Mouse (Mus musculus): Measurements from ENCODE around the gene Cpsf3. TPM values are rescaled to one million over a fixed set of nuclear protein-coding genes. Genes with fewer than 3 reads are reported as not detected.

Gene Cpsf3
- polyA plus RNA-seq, 1 experiment from 2014 or later = 106 TPM

DNA sequence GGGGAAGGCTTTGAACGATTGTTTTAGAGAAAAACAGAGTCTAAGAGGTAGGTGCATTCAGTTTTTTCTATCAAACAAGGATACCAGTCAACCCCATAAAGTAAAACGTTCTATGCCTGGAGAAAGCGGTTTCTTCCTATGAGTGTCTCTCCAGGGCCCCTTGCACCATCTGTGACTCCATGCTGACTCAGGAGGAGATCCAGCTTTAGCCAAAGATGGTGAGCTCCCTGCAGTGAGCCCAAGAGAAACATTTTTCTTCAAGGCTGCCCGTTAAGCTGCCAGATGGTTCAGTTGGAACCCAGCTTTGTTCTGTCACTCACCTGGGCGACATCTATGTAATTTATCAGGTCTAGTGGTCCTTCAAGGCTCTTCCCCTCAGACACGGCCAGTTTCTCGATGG is 10.7 kb upstream of the Cpsf3 start:
- Histone ChIP-seq H3K27ac (ENCODE audit: low read depth) (no peak overlapping the region), H3K36me3 (ENCODE audit: insufficient read depth) (peaks cover 52% of the 10 kb centered on the region), H3K4me3 (ENCODE audit: low read depth, low read length) (no peak overlapping the region), H3K27me3 (ENCODE audit: insufficient read depth, low read length) (no peaks in the 10 kb centered on the region), H3K4me2 (no peak overlapping the region), H3K9ac (no peak overlapping the region), H3K4me1 (ENCODE audit: insufficient read depth) (no peaks in the 10 kb centered on the region), H3K9me3 (ENCODE audit: low read depth, low read length) (no peaks in the 10 kb centered on the region)
- ATAC-seq (ENCODE audit: insufficient read depth) (no peak), DNase-seq (no peak)
- TF ChIP-seq CTCF (IDR thresholded peaks at IDR 0.05; ENCODE audit: low read depth) = no peak
- WGBS = 65% methylated on average over 7 of the region's 7 CpGs

DNA sequence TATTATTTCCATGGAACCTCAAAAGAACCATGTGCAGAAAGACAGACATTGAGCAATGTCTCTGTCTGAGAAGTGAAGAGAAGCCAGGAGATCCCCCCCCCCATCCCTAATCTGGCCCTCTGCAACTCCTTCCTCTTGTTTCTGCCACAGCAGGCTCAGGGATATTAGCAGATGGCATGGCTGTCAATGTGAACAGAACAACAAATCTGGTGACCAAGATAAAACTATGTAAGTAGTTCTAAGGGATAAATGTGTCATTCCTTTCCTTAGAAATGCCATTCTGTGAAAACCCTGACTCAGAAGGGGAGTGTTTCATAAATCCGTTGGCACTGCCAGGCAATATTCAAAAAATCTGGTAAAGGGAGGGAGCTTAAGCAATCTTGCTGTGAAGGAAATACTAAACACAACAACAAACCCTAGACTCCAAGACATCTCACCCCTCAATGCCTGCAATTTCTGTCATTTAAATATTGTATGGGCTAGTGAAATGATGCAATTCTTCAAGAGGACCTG is 7.8 kb upstream of the Cpsf3 start:
- Histone ChIP-seq H3K36me3 (ENCODE audit: insufficient read depth) (peaks cover 27% of the 10 kb centered on the region), H3K27ac (ENCODE audit: low read depth) (no peak overlapping the region), H3K9ac (no peak overlapping the region), H3K4me3 (ENCODE audit: low read depth, low read length) (no peak overlapping the region), H3K4me1 (ENCODE audit: insufficient read depth) (no peaks in the 10 kb centered on the region), H3K27me3 (ENCODE audit: insufficient read depth, low read length) (no peaks in the 10 kb centered on the region), H3K4me2 (no peak overlapping the region), H3K9me3 (ENCODE audit: low read depth, low read length) (no peaks in the 10 kb centered on the region)
- no peak for ATAC-seq (ENCODE audit: insufficient read depth)
- TF ChIP-seq CTCF (IDR thresholded peaks at IDR 0.05; ENCODE audit: low read depth) = no peak
- no peak for DNase-seq
- WGBS = 79% methylated on average over 1 of the region's 1 CpGs

DNA sequence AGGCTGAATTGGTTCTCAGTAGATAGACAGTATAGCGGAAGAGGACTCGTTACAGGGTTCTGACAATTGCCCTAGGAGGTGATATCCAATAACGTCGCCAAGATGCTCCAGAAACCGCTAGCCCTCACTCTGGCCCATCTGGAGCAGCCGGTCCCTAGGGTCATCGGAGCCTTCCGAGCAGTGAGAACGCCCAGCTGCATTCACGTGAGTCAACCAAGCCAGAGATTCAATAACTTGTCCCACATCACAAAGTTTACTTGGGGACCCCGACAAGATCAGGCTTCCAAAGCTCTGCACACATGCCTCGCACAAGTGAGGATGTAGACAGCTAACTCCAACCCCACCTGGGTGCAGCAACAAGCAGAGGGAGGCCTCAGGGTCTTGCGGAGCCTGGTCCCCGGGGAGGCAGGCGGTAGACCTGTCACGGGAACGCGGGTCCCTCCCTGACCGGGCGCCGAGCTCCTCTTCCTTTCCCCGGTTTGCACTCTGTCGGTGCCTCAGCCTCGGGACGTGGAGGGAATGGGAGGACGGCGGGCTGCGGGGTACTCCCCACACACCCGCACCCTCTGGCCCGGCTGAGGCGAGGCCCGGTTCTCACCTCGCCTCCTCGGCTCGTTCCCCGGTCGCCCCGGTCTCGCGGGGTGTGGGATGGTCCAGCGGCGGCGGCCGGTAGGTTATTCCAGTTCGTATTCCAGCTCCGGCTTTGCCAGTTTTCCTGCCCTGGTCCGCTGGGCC is 484 bp downstream of the Cpsf3 start:
- no peak for TF ChIP-seq CTCF (IDR thresholded peaks at IDR 0.05; ENCODE audit: low read depth)
- Histone ChIP-seq H3K9ac (peak overlapping the region; percentile 92), H3K9me3 (ENCODE audit: low read depth, low read length) (no peaks in the 10 kb centered on the region), H3K27ac (ENCODE audit: low read depth) (peak overlapping the region; percentile 89), H3K27me3 (ENCODE audit: insufficient read depth, low read length) (no peaks in the 10 kb centered on the region), H3K4me1 (ENCODE audit: insufficient read depth) (no peaks in the 10 kb centered on the region), H3K36me3 (ENCODE audit: insufficient read depth) (peaks cover 11% of the 10 kb centered on the region; the same call in 1 of the 2 replicates), H3K4me3 (ENCODE audit: low read depth, low read length) (peak overlapping the region; percentile 82), H3K4me2 (peak overlapping the region; percentile 67)
- whole genome bisulfite sequencing = under 1% methylated on average over 47 of the region's 47 CpGs
- ATAC-seq (ENCODE audit: insufficient read depth) (peak; percentile 86), DNase-seq (no peak)

DNA sequence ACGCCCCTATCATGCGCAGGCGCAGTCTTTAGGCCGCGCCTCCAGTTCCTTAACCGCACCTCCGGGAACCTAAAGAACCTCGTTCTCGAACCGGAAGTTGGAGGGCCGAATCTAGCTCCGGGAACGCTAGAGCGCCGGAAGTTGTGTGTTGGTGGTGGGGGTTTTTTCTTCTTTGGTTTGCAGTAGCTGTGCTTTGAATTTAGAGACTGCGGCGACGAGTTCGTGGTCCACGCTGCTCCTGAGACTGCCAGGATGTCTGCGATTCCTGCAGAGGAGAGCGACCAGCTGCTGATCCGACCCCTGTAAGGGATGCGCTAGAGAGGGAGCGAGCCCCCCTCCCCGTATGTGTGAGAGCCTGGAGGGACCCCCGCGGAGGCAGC is 1.0 kb downstream of the Cpsf3 start, which contains the start of gene Itgb1bp1:
Itgb1bp1 (minus strand) TSS at position 42 of the 380 bp plus-strand sequence.
- H3K27ac ChIP-seq (ENCODE audit: low read depth) = peak within 1 kb of the TSS; percentile 89
- peak within 1 kb of the TSS; percentile 81 for H3K4me2 ChIP-seq
- ATAC-seq (ENCODE audit: insufficient read depth) (peak; percentile 95), DNase-seq (peak; percentile 100)
- TF ChIP-seq CTCF (IDR thresholded peaks at IDR 0.05; ENCODE audit: low read depth) = 0 out of 2 replicates have a peak, but pooled peaks have one; percentile 11
- H3K9ac ChIP-seq = peak within 1 kb of the TSS; percentile 92
- H3K4me3 ChIP-seq (ENCODE audit: low read depth, low read length) = peak within 1 kb of the TSS; percentile 82
- H3K9me3 ChIP-seq (ENCODE audit: low read depth, low read length) = no peaks in the 10 kb centered on the region
- under 1% methylated on average over 28 of the region's 28 CpGs for WGBS
- no peaks in the 10 kb centered on the region for H3K27me3 ChIP-seq (ENCODE audit: insufficient read depth, low read length)
- H3K4me1 ChIP-seq (ENCODE audit: insufficient read depth) = no peaks in the 10 kb centered on the region
- H3K36me3 ChIP-seq (ENCODE audit: insufficient read depth) = peaks cover 15% of the 10 kb centered on the region; the same call in 1 of the 2 replicates

DNA sequence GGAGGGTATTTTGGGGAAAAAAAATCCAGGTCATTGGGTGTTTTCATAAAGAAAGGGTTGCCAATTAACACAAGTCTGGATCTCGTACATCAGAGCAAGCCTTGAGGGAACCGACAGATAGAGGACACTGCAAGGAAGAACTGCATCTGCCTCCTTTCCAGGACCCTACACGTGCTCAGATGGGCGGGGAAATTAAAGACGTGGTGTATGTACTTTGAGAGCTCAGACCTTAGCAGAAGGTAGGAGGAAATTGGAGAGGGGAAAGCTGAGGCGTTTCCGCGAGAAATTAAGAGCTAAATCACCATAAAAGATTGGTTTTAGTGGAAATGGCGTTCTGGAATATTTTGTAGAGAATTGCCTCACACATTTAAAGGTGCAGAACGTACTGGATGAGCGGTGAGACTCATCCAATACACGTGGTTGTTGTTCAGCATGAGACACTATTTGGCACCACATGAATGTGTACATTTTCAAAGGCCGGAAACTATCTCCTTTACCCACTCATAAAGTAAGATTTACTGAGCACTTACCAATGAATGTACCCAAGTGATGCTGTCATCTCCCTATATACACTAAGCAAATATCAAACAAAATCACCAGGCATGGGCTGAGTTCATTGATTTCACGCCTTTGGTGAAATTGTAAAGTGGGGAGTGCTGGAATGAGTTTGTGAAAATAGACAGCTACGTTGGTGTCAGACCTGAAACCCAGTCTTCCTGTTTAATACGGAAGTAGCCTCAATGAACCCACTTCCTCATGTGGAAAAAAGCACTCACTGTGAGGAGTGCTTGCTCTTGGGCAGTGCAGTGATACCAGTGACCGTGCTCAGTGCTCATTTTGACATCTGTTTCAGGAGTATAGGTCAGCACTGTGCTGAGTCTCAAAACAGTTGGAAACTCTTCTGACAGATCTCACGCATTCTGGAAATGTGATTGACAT is 1.8 kb downstream of the Cpsf3 start:
- Histone ChIP-seq H3K9ac (peak overlapping the region; percentile 92), H3K4me3 (ENCODE audit: low read depth, low read length) (peak overlapping the region; percentile 82), H3K4me2 (peak overlapping the region; percentile 81), H3K36me3 (ENCODE audit: insufficient read depth) (peaks cover 23% of the 10 kb centered on the region; the same call in 1 of the 2 replicates), H3K9me3 (ENCODE audit: low read depth, low read length) (no peaks in the 10 kb centered on the region), H3K4me1 (ENCODE audit: insufficient read depth) (no peaks in the 10 kb centered on the region), H3K27me3 (ENCODE audit: insufficient read depth, low read length) (no peaks in the 10 kb centered on the region), H3K27ac (ENCODE audit: low read depth) (peak overlapping the region; percentile 89)
- 27% methylated on average over 18 of the region's 18 CpGs for WGBS
- DNase-seq (peak; percentile 36), ATAC-seq (ENCODE audit: insufficient read depth) (0 out of 2 replicates have a peak, but pooled peaks have one; percentile 39)
- no peak for TF ChIP-seq CTCF (IDR thresholded peaks at IDR 0.05; ENCODE audit: low read depth)

DNA sequence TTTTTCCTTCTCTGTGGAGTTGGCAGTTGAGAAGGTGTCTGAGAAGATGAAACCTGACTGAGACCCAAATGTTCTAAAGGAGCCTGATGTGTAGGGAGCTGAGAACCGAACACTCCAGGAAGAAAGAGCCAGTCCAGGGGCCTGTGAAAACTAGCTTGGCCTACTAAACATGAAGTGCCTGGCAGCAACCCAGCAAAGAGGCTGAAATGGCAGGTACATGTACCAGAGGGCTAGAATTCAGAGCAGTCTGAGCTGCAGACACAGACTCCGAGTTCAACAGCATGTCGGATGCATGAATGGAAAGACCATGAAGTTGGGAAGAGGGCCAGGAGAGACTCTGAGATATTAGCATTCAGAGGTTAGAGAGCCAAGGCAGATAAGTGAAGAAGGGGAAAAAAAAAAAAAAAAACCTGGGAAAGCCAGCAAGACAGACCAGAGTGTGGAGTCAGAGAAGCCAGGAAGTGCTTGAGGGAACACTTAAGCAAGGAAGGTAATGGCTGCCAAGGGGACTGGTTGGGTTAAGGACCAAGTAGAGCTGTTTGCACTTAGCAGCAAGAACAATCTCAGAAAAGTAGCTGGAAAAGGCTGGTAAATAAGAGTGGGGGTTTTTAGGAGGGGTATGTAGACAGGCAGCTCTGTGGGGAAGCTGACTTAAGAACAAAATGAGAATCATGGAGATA is 3.7 kb downstream of the Cpsf3 start:
- Histone ChIP-seq H3K4me2 (no peak overlapping the region), H3K4me1 (ENCODE audit: insufficient read depth) (no peaks in the 10 kb centered on the region), H3K9me3 (ENCODE audit: low read depth, low read length) (no peaks in the 10 kb centered on the region), H3K27me3 (ENCODE audit: insufficient read depth, low read length) (no peaks in the 10 kb centered on the region), H3K27ac (ENCODE audit: low read depth) (no peak overlapping the region; the same call in 1 of the 2 replicates), H3K4me3 (ENCODE audit: low read depth, low read length) (no peak overlapping the region), H3K9ac (no peak overlapping the region), H3K36me3 (ENCODE audit: insufficient read depth) (peaks cover 41% of the 10 kb centered on the region)
- TF ChIP-seq CTCF (IDR thresholded peaks at IDR 0.05; ENCODE audit: low read depth) = no peak
- 81% methylated on average over 3 of the region's 3 CpGs for whole genome bisulfite sequencing
- DNase-seq (no peak), ATAC-seq (ENCODE audit: insufficient read depth) (no peak)
